Mouse (Mus musculus) kidney, adult 2 months (tissue): ENCODE data around the gene Adcy7. TPM values are rescaled to one million over a fixed set of nuclear protein-coding genes. Genes with fewer than 3 reads are reported as not detected.

Experiments used
- DNase-seq: peaks from one replicate; pipeline ENCODE4 v3.0.0; 2021
- H3K27ac ChIP-seq: fragments of 200-500 bp; 2 replicates; pipeline ENCODE4 v1.5.1; 2012; ENCODE audit warnings: low read depth, low read length, control low read depth, inconsistent platforms; ENCODE audit not compliant: insufficient read depth
- H3K27me3 ChIP-seq: fragments of 200-500 bp; replicated peaks from 2 replicates; pipeline ENCODE4 v1.6.1; 2012; ENCODE audit warnings: mild to moderate bottlenecking, moderate library complexity, low read length, inconsistent platforms; ENCODE audit not compliant: control insufficient read depth, insufficient read depth
- H3K36me3 ChIP-seq: fragments of 200-500 bp; 2 replicates; pipeline ENCODE4 v1.6.1; 2012; ENCODE audit warnings: mild to moderate bottlenecking, moderate library complexity, low read length, inconsistent platforms; ENCODE audit not compliant: control insufficient read depth, insufficient read depth
- H3K4me1 ChIP-seq: fragments of 200-500 bp; 2 replicates; pipeline ENCODE4 v1.6.1; 2011; ENCODE audit warnings: low read length; ENCODE audit not compliant: control insufficient read depth, insufficient read depth
- H3K4me3 ChIP-seq: fragments of 200-500 bp; 2 replicates; pipeline ENCODE4 v1.5.1; 2011; ENCODE audit warnings: mild to moderate bottlenecking, low read depth, low read length, control low read depth; ENCODE audit not compliant: insufficient read depth
- CTCF ChIP-seq: fragments of 200-500 bp; conservative IDR thresholded peaks from 2 replicates; pipeline ENCODE4 v1.5.1; 2011; ENCODE audit warnings: low read depth, mild to moderate bottlenecking, control low read depth, low read length, moderate library complexity, mixed read lengths; ENCODE audit not compliant: insufficient read depth, insufficient read length
- POLR2A ChIP-seq: fragments of 200-500 bp; IDR thresholded peaks from one replicate; pipeline ENCODE4 v1.6.1; 2011; ENCODE audit warnings: low read depth, low read length, control low read depth
- WGBS: fragments of 180-500 bp; shearing (Covaris S2); methylation state at CpG from one replicate; pipeline ENCODE4 v1.1.7; 2018; 5-methylcytosine and 5-hydroxymethylcytosine counted together
- polyA plus RNA-seq: library from polyadenylated mRNA; depleted of rRNA; stranded (reverse); fragments of >200 nt; gene quantifications from 2 replicates; pipeline ENCODE4 v1.2.3, GENCODE M21; 2012

Gene Adcy7
- polyA plus RNA-seq, 1 experiment: 4.8 TPM

DNA sequence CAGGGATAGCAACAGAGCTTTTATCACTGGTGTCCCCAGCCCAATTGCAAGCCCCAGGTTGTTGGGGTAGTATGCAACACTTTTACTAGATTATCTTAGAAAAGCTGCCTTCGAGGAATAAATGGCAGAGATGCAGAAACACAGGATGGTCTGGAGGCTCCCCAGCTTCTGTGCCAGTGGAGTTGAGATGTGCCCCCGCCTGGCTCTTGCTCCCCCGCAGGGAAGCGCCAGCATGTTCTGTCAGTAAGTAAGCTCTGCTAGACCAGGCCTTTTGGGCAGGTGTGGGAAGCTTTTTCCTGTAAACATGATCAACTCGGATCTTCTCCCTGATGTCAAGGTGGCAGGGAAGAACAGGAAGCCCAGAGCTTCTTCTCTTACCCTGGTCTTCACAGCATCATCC is 32.9 kb upstream of the Adcy7 start:
- no peak overlapping the region for H3K4me3 ChIP-seq
- no peak overlapping the region for H3K27ac ChIP-seq
- TF ChIP-seq CTCF (no peak), POLR2A (no peak)
- 85% methylated on average over 5 of the region's 5 CpGs for WGBS
- H3K36me3 ChIP-seq: no peaks in the 10 kb centered on the region
- DNase-seq: no peak
- H3K27me3 ChIP-seq: no peaks in the 10 kb centered on the region
- H3K4me1 ChIP-seq: peaks cover 9% of the 10 kb centered on the region; the same call in 1 of the 2 replicates

DNA sequence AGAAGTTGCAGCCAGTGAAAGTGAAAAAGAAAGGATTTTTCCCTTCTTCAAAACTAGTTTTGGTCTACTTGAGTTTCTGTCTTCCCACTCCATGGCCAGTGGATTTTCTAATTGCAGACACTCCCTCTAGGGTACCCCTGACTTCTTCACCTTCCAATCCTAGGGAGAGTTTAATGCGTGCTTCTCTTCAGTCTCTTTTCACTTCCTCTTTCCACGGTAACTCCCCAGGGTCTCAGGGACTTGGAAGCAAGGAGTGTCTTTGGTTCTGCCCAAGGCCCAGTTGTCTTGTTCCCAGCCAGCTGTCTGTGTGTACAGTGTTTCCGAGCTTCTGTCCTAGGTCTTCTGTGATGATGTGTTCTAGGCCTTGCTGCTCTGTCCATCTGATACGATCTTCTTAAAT is 30.3 kb upstream of the Adcy7 start:
- peaks cover 5% of the 10 kb centered on the region; the same call in 1 of the 2 replicates for H3K4me1 ChIP-seq
- DNase-seq: no peak
- peaks cover 5% of the 10 kb centered on the region for H3K36me3 ChIP-seq
- no peak overlapping the region for H3K27ac ChIP-seq
- H3K27me3 ChIP-seq: no peaks in the 10 kb centered on the region
- H3K4me3 ChIP-seq: no peak overlapping the region
- 70% methylated on average over 4 of the region's 4 CpGs for WGBS
- TF ChIP-seq POLR2A (no peak), CTCF (no peak)

DNA sequence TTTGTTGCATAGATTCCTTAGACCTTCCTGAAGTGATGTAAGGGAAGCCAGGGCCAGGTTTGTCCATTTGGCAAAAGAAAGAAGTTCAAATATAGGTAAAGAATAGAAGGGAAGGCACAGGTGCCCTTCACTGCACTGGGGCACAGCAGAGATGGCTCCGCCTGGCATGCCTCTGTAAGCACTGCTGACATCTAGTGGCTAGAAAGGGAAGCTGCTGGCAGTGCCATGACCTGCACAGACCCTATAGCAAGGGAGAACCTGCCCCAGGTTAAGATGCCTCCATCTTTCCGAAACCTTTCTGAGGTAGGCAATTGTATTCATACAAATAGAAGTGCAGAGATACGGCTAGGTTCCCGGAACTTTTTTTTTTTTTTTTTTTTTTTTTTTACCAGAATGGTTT is 27.9 kb upstream of the Adcy7 start:
- Histone ChIP-seq H3K36me3 (peaks cover 8% of the 10 kb centered on the region), H3K4me1 (no peaks in the 10 kb centered on the region), H3K27ac (no peak overlapping the region), H3K27me3 (no peaks in the 10 kb centered on the region), H3K4me3 (no peak overlapping the region)
- no peak for TF ChIP-seq POLR2A
- peak; percentile 97 for TF ChIP-seq CTCF
- WGBS: 76% methylated on average over 4 of the region's 4 CpGs
- peak; percentile 67 for DNase-seq

DNA sequence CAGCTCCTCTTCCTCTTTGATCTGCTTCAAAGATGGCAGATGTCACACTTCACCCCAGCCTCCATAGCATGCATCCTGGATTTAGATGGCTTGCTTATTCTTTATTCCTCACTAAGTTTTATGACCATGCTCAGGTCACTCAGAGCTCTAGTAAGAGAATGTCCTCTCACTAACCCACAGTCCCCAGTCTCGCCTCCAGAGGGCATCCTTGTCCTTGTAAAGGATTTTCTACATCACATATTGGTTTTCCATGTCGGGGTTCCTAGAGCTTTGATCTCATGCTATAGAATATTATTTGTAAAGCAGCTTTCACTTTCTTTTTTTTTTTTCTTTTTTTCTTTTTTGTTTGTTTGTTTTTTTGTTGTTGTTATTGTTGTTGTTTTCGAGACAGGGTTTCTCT is 19.4 kb upstream of the Adcy7 start:
- peaks cover 7% of the 10 kb centered on the region for H3K36me3 ChIP-seq
- no peaks in the 10 kb centered on the region for H3K27me3 ChIP-seq
- 80% methylated on average over 3 of the region's 3 CpGs for WGBS
- TF ChIP-seq CTCF: peak; percentile 18; the same call in 1 of the 2 replicates
- TF ChIP-seq POLR2A: no peak
- peak; percentile 44 for DNase-seq
- no peaks in the 10 kb centered on the region for H3K4me1 ChIP-seq
- H3K27ac ChIP-seq: no peak overlapping the region
- H3K4me3 ChIP-seq: no peak overlapping the region

DNA sequence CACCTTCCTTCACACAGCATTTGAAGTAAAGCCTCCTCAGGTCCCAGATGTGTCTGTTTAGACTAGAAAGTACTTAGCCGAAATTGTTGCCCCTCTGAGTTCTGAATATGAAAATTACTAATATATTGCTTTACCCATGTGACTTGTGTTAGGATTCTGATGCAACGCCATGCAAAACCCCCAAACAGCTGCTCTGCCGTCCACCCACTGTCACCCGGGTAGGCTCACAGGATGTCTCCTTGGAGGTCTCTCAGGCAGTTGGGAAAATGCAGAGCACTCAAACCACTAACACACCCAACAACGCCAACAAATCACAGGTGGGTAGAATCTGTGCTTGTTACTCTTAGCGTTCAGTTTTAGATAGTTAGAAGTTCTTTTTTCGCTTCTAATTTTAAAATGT is 17.2 kb upstream of the Adcy7 start:
- Histone ChIP-seq H3K36me3 (peaks cover 5% of the 10 kb centered on the region), H3K4me1 (no peaks in the 10 kb centered on the region), H3K27me3 (no peaks in the 10 kb centered on the region), H3K27ac (no peak overlapping the region), H3K4me3 (no peak overlapping the region)
- TF ChIP-seq CTCF (no peak), POLR2A (no peak)
- 89% methylated on average over 7 of the region's 7 CpGs for WGBS
- DNase-seq: no peak

DNA sequence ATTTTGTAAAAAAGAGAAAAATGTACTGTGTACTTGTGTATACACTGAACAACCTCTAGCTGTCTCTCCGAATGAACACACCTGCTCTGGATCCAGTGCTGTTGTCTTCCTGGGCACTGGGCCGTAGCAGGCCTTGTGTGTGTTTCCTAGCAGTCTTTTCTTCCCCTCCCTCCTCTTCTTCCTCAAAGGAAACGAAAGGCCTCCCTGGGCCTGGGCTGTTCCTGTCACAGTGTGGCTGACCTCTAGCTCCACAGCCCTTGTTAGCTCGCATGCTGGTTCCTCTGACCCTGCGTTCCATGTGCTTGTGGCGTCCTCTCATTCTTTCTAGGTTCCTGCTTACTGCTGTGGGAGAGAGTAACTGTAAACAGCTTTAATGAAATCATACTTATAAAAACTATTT is 14.2 kb upstream of the Adcy7 start:
- Histone ChIP-seq H3K36me3 (peaks cover 4% of the 10 kb centered on the region), H3K4me1 (no peaks in the 10 kb centered on the region), H3K4me3 (no peak overlapping the region), H3K27me3 (no peaks in the 10 kb centered on the region), H3K27ac (no peak overlapping the region)
- WGBS: 56% methylated on average over 6 of the region's 6 CpGs
- no peak for DNase-seq
- TF ChIP-seq POLR2A (no peak), CTCF (no peak)

DNA sequence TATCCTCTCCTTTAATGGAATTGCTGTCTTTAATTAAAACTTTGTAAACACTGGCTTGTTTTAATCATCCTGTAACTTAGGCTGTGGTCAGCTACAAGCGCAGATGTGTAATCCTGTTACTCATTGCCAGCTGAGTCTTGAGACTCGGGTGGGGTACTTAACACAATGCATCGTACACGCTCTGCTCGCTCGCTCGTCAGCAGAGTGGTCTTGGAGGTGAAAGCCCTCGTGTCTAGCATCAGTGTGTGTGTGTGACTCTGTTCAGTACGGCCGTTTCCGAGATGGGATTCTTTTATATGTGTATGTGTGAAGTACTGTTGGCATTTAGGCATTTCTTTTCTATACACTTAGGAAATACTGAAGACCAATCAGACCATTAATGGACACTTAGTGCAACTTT is 13.7 kb upstream of the Adcy7 start:
- 67% methylated on average over 11 of the region's 11 CpGs for WGBS
- H3K4me1 ChIP-seq: no peaks in the 10 kb centered on the region
- TF ChIP-seq POLR2A (no peak), CTCF (no peak)

DNA sequence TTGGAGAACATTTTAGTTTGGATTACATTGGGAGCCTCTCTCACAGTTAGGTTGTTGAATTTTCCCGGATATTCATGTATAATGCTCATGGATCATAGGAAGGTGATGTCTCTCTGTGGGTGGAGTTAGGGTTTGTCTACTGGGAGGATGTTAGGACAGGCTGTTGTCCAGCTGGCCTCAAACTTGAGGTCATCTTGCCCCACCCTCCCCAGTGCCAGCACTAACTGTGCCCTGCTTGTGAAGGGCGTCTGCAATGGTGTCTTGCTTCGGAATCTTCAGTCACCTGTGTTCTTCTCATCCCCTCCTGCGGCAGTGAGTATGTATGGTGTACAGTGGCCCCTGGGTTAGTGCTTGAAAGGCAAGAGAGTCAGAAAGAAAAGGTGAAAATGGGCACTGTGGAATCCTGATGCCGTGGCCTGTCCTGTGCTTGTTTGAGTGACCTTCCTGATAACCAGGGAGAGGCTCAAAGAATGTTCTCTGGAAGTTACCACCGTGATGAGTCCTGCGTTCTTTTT is 11.7 kb upstream of the Adcy7 start:
- 83% methylated on average over 7 of the region's 7 CpGs for WGBS
- Histone ChIP-seq H3K27me3 (no peaks in the 10 kb centered on the region), H3K4me1 (no peaks in the 10 kb centered on the region), H3K36me3 (peaks cover 4% of the 10 kb centered on the region), H3K4me3 (no peak overlapping the region), H3K27ac (no peak overlapping the region)
- TF ChIP-seq CTCF: no peak
- TF ChIP-seq POLR2A: no peak
- DNase-seq: no peak

More for the DNA sequence above, 13.7 kb upstream of the Adcy7 start:
- peaks cover 4% of the 10 kb centered on the region for H3K36me3 ChIP-seq
- no peak for DNase-seq
- H3K4me3 ChIP-seq: no peak overlapping the region
- no peaks in the 10 kb centered on the region for H3K27me3 ChIP-seq
- no peak overlapping the region for H3K27ac ChIP-seq
